Mouse (Mus musculus): ENCODE data around the gene Pde1a. TPM values are rescaled to one million over a fixed set of nuclear protein-coding genes. Genes with fewer than 3 reads are reported as not detected.

The Pde1a gene
- total RNA-seq (2023) = not detected

DNA sequence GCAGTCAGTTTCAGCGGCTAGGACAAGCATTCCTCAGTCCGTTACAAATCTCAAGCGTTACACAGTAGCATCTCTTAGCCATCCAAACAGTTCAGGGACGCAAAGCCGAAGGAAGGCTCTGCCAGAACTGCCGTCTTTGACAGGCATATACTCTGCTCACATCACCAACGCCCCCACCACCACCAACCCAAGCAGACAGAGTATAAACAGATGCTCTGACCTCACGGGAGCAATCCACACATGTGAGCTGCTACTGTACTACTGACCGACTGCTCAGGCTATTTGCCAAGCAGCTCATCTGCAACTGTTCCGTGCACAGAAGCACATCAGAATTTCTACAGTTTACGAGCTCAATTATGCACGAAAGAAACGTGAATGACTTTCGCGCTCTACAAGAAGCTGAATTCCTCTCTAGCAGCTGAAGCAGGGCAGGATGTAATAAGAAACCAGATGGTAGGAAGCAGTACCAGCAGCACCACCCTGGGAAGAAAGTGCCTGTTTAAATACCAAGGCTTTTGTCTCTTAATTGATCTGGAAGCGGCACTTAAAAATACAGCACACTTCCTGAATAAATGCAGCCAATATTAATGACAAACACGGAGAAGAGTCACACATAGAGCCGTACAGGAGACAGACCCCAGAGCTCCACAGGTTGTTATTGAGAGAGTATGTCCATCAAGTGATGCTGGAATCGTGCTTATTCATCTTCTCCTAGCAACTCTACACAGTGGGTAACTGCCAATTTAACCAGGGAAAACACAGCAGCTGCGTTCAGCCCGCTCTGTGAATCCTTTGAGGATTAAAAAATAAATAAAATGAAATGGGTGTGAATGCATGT, at the start of gene Pde1a:
Gene Pde1a, minus strand, starts transcription at position 598 of the 838 bp plus-strand sequence.

Other genes with a start within 250 kb of the Pde1a start
- not detected for gene Prdx6b, start 163.0 kb upstream of the Pde1a start, total RNA-seq (2023)
- 10 to 100 TPM; 38.5 to 45.5 TPM for gene Dnajc10, start 186.0 kb upstream of the Pde1a start, total RNA-seq (2023)

All from monocyte, adult 59 days (primary cell).